Mouse (Mus musculus): ENCODE data around the gene Glra1. TPM values are rescaled to one million over a fixed set of nuclear protein-coding genes. Genes with fewer than 3 reads are reported as not detected.

Gene Glra1
- polyA plus RNA-seq, 1 experiment from 2014 or later: not detected

DNA sequence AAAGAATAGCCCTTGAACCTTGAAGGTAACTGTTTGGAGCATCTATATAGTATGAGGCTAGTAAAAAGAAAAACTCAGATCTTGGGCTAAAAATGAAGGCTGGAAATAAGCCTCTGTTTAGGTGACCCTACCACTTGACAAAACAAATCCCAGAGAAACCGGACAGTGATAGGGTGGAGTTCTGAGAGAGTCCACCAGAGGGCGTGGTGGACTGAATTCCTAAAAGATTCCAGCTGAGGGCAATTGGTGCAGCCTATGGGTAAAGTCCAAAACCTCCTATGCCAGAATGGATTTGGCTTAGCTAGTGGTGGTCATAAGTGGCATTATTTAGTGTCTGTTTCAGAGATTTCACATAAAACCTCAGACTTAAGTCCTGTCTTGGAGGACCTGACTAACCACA lies 36.9 kb downstream of the Glra1 start:
- H3K36me3 ChIP-seq (replicated peaks): no peaks in the 10 kb centered on the region
- 25% methylated on average over 2 of the region's 2 CpGs for WGBS
- DNase-seq (ENCODE audit: extremely low spot score, low spot score): peak; percentile 37

DNA sequence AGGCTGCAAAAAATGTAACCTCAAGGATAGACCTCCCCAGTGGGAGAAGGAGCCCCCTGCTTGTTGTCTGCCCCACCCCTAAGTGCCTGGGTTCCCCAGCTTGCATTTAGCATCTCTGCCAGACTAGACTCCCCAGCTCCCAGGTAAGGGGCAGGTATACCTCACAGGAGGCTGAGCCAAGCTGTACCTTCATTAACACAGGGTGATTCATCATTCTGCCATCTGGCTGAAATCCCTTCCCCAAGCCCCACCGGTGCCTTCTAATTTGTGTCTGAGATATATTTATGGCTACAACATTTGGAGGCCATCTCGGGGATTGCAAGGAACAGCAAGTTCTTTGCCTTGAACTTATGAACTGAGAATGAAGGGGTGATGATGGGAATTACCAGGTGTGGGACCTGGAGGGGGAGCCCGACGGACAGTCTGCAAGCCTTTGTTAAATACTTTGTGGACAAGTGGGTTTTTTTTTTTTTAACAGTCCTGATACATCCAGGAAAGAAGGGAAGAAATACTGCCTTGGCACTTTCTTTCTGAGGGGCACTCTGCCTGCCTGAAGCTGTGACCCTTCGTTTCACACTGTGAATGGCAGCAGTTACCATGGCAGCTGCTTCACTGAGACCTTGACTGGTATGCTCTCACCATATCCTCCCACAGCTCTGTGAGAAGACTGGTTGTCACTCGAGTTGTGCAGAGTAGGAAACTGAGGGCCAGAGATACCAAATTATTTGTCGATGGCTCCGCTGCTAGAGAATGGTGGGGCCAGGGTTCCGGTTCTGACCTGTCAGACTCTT lies 41.5 kb downstream of the Glra1 start:
- no peak for DNase-seq (ENCODE audit: extremely low spot score, low spot score)
- Histone ChIP-seq H3K27me3 (ENCODE audit: poor library complexity, severe bottlenecking) (no peaks in the 10 kb centered on the region), H3K9me3 (no peaks in the 10 kb centered on the region), H3K36me3 (replicated peaks) (no peaks in the 10 kb centered on the region), H3K4me3 (no peak overlapping the region), H3K27ac (no peak overlapping the region), H3K4me1 (peaks cover 4% of the 10 kb centered on the region; the same call in 1 of the 2 replicates)
- WGBS: 78% methylated on average over 9 of the region's 9 CpGs

More for the DNA sequence above, 36.9 kb downstream of the Glra1 start:
- Histone ChIP-seq H3K4me1 (peaks cover 4% of the 10 kb centered on the region; the same call in 1 of the 2 replicates), H3K27ac (no peak overlapping the region), H3K4me3 (no peak overlapping the region), H3K9me3 (no peaks in the 10 kb centered on the region), H3K27me3 (ENCODE audit: poor library complexity, severe bottlenecking) (no peaks in the 10 kb centered on the region)

DNA sequence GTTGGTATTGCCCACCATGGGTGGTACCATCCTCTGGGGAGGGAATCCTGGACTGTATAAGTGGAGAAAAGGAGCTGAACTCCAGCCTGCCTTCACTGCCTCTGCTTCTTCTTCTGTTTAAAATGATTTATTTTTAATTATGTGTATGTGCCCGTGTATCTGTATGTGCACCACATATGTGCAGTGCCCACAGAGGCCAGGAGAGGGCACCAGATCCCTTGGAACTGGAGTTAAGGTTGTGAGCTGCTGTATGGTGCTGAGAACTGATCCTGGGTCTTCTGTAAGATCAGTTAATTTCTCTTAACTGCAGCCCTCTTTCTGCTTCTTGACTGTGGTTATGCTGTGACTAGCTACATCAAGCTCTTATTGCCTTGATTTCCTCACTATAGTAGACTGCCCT lies 62.3 kb downstream of the Glra1 start:
- H3K9me3 ChIP-seq: 0 out of 2 replicates have a peak, but pooled peaks cover 4% of the 10 kb centered on the region
- H3K4me3 ChIP-seq: no peak overlapping the region
- no peaks in the 10 kb centered on the region for H3K4me1 ChIP-seq
- DNase-seq (ENCODE audit: extremely low spot score, low spot score): no peak
- no peaks in the 10 kb centered on the region for H3K36me3 ChIP-seq (replicated peaks)
- 88% methylated on average over 1 of the region's 1 CpGs for WGBS
- no peaks in the 10 kb centered on the region for H3K27me3 ChIP-seq (ENCODE audit: poor library complexity, severe bottlenecking)
- H3K27ac ChIP-seq: no peak overlapping the region

DNA sequence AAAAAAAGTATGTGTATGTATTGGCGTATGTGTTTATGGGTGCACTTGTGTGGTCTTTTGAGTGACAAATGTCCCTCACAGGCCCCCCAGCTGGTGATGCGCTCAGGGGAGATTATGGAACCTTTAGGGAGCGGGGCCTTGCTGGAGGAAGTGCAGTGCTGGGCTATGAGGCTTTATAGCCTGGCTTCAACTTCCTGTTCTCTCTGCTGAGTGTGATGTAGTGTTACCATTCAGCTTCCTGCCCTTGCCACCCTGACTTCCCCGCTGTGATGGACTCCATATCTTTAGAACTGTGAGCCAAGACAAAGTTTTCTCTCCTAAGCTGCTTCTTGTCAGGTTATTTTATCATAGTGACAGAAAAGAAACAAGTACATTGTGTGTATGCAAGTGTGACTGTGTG lies 65.3 kb downstream of the Glra1 start:
- DNase-seq (ENCODE audit: extremely low spot score, low spot score): no peak
- no peak overlapping the region for H3K4me3 ChIP-seq
- 70% methylated on average over 4 of the region's 4 CpGs for WGBS

DNA sequence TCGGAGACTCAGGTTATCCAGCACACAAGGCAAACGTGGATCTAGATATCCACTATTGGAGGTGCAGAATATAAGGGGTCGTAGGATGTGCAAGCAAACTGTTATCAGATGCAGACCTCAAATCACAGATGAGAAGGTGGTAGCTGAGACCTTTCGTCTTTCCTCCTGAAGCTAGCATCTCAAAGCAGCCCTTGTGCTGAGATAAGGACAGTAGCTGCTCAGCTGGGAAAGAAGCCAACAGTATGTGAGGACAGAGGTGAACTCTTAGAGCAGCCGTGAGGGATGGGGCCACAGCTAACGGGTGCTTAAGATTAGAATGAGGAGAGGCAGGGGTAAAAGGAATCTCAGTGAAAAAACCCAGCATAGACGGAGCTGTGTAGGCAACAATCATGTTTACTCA lies 65.9 kb downstream of the Glra1 start:
- no peaks in the 10 kb centered on the region for H3K27me3 ChIP-seq (ENCODE audit: poor library complexity, severe bottlenecking)

More for the DNA sequence above, 65.3 kb downstream of the Glra1 start:
- Histone ChIP-seq H3K27me3 (ENCODE audit: poor library complexity, severe bottlenecking) (no peaks in the 10 kb centered on the region), H3K9me3 (0 out of 2 replicates have a peak, but pooled peaks cover 4% of the 10 kb centered on the region), H3K36me3 (replicated peaks) (no peaks in the 10 kb centered on the region), H3K27ac (no peak overlapping the region), H3K4me1 (no peaks in the 10 kb centered on the region)

DNA sequence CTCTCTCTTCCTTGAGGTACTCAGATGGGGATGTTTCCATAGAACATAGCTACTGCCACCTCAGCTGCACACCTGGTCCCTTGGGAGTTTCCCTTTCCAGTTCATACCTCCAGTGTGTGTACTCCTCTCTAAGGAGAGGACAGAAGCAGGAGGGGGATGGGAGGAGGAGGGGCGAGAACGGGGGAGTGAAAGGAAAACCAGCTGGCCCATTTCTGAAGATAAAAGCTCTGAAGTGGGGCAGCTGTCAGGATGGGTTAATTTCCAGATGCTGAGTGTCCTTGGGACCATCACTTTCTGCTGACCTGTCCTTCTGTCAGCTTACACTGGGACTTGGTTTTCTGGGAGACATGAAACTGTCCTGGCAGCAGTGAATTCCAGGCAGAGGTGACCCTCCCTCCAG lies 73.2 kb downstream of the Glra1 start:
- H3K4me3 ChIP-seq: no peak overlapping the region
- no peak for DNase-seq (ENCODE audit: extremely low spot score, low spot score)
- H3K27me3 ChIP-seq (ENCODE audit: poor library complexity, severe bottlenecking): no peaks in the 10 kb centered on the region
- no peak overlapping the region for H3K27ac ChIP-seq
- H3K4me1 ChIP-seq: no peaks in the 10 kb centered on the region
- no peaks in the 10 kb centered on the region for H3K36me3 ChIP-seq (replicated peaks)
- 83% methylated on average over 2 of the region's 2 CpGs for WGBS
- H3K9me3 ChIP-seq: no peaks in the 10 kb centered on the region

More for the DNA sequence above, 65.9 kb downstream of the Glra1 start:
- no peak for DNase-seq (ENCODE audit: extremely low spot score, low spot score)
- Histone ChIP-seq H3K4me1 (no peaks in the 10 kb centered on the region), H3K36me3 (replicated peaks) (no peaks in the 10 kb centered on the region), H3K4me3 (no peak overlapping the region), H3K9me3 (0 out of 2 replicates have a peak, but pooled peaks cover 4% of the 10 kb centered on the region), H3K27ac (no peak overlapping the region)
- 68% methylated on average over 7 of the region's 7 CpGs for WGBS

DNA sequence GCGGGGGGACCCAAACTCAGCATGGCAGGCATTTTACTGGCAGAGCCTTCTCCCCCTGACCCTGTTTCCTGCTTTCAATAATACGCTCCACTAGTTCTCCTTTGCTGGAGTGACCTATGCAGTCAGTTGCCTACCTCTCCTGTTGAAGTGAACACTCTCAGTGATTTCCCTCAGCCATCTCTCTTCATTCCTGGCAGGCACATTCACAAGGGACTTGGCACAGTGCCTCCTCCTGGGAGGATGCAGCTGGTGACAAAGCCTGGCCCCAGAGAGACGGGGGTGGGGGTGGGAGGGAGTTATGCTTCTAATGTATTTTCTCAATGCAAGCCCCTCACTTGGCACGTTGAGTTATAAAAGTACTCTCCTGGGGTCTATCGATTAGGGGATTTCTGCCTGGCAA lies 74.6 kb downstream of the Glra1 start:
- DNase-seq (ENCODE audit: extremely low spot score, low spot score): no peak
- H3K4me1 ChIP-seq: no peaks in the 10 kb centered on the region
- H3K4me3 ChIP-seq: no peak overlapping the region
- no peaks in the 10 kb centered on the region for H3K27me3 ChIP-seq (ENCODE audit: poor library complexity, severe bottlenecking)
- H3K27ac ChIP-seq: no peak overlapping the region
- no peaks in the 10 kb centered on the region for H3K9me3 ChIP-seq
- WGBS: 83% methylated on average over 5 of the region's 5 CpGs
- no peaks in the 10 kb centered on the region for H3K36me3 ChIP-seq (replicated peaks)

DNA sequence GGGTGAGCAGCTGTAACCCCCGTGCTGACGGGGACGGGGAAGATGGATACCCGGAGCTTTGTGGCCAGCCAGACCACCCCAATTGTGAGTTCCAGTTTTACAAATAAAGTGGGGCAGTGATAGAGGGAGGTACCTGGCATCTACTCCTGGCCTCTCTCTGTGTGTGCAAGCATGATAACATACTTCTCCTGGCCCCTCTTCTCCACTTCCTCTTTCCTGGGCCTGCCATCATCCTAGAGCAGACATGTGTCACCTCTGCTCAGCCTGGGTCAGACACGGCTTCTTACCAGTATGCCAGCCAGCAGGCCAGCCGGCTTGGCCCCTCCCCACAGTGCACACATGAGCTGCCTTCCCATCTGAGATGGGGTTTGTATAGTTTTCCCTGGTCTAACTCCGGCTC lies 77.3 kb downstream of the Glra1 start:
- whole genome bisulfite sequencing: 86% methylated on average over 7 of the region's 7 CpGs
- Histone ChIP-seq H3K4me3 (no peak overlapping the region), H3K36me3 (replicated peaks) (no peaks in the 10 kb centered on the region), H3K27ac (no peak overlapping the region), H3K9me3 (no peaks in the 10 kb centered on the region), H3K4me1 (no peaks in the 10 kb centered on the region), H3K27me3 (ENCODE audit: poor library complexity, severe bottlenecking) (no peaks in the 10 kb centered on the region)
- DNase-seq (ENCODE audit: extremely low spot score, low spot score): no peak

DNA sequence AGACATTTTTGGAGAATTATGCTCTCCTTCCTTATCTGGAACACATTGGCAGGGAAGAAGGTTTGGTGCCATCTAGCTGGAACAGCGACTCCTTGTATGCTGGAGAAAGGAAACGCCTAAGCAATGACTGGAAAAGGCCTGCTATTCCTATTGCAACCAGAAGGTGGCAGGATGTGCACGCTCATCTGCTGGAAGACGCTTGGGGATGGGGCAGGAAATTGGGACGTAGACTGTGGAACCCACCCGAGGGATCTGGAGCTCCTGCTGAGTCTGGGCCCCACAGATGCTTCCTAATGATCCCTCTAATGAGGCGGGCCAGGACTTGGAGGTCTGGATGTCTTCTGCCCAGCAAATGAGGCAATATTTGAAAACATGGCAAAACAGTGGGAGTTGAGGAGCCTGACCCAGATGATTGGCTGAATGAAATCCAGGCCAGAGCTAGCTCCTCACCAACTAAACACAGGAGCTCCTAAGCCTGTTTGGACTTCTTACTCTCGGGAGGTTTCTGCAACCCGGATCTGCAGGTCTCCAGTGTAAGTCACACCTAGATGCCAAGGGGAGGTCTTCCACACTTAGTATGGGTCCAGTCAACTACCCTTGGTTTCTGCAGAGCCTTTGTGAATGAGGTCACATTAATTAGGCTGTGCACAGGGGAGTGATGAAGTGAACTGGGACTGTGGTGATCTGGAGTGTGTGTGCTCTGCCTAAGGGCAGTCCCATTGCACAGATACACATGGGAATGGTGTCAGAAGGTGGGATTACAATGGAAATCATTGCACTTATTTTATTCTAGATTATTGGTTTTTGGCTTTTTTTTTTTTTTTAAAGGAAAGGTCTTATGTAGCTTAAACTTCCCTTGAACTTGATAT lies 89.0 kb downstream of the Glra1 start:
- no peak overlapping the region for H3K4me3 ChIP-seq
- peaks cover 5% of the 10 kb centered on the region; the same call in 1 of the 2 replicates for H3K4me1 ChIP-seq
- H3K9me3 ChIP-seq: no peaks in the 10 kb centered on the region
- no peak overlapping the region for H3K27ac ChIP-seq
- peak; percentile 70 for DNase-seq (ENCODE audit: extremely low spot score, low spot score)
- no peaks in the 10 kb centered on the region for H3K27me3 ChIP-seq (ENCODE audit: poor library complexity, severe bottlenecking)
- 8% methylated on average over 9 of the region's 9 CpGs for WGBS
- H3K36me3 ChIP-seq (replicated peaks): no peaks in the 10 kb centered on the region

DNA sequence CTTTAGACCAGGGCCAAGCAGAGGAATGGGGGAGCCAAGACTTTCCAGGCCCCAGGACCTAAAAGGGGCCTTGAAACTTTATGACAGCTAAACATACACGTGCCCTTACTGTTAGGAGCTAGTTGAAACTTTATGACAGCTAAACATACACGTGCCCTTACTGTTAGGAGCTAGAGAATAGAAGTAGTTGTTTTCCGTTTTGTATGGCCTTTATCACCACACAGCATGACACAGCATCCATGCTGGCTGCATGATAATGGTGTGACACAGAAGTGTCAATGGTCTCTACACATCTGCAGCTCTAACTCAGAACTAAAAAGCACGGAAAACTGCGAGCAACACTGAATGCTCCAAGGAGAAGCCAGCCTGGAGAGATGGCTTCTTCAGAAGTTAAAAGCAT lies 90.3 kb downstream of the Glra1 start:
- Histone ChIP-seq H3K36me3 (replicated peaks) (no peaks in the 10 kb centered on the region), H3K4me3 (no peak overlapping the region), H3K9me3 (no peaks in the 10 kb centered on the region), H3K27me3 (ENCODE audit: poor library complexity, severe bottlenecking) (no peaks in the 10 kb centered on the region), H3K4me1 (peaks cover 5% of the 10 kb centered on the region; the same call in 1 of the 2 replicates), H3K27ac (no peak overlapping the region)
- WGBS: 76% methylated on average over 5 of the region's 5 CpGs
- no peak for DNase-seq (ENCODE audit: extremely low spot score, low spot score)

DNA sequence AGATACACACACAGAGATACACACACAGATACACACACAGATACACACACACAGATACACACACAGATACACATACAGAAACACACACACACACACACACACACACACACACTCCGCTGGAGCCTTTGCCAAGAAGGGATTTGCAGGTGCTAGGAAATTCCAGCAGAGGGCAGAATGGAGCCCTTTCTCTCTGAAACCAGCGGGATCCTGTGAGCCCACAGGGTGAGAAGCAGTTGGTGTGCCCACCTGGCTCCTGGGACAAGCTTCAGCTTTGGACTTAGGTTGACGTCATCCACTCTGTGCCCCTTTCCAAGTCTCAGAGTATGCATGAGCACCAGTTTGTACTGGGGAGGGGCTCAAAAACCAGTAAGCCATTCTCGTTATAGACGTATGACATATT lies 96.6 kb downstream of the Glra1 start:
- Histone ChIP-seq H3K9me3 (no peaks in the 10 kb centered on the region), H3K4me1 (no peaks in the 10 kb centered on the region), H3K27me3 (ENCODE audit: poor library complexity, severe bottlenecking) (no peaks in the 10 kb centered on the region), H3K27ac (no peak overlapping the region), H3K36me3 (replicated peaks) (no peaks in the 10 kb centered on the region), H3K4me3 (no peak overlapping the region)
- DNase-seq (ENCODE audit: extremely low spot score, low spot score): no peak
- 57% methylated on average over 5 of the region's 5 CpGs for WGBS

DNA sequence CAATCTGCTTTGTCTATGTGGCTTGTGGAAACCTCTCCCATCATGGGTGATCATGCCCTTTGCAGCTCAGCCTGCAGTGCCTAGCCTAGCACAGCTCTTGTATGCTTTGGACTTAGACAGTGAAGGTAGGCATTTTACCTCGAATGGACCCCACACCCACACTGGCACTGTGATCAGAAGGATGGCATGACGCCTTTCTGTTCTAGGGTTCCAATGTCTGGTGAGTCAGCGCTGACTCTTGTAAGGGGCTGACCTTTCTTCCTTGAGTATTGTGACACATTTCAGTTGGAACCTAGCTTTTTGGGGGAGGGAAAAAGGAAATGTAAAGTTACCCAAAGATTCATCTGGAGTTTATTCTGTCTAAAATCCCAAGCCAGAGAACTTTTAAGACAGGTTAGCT lies 102.5 kb downstream of the Glra1 start:
- H3K27me3 ChIP-seq (ENCODE audit: poor library complexity, severe bottlenecking): no peaks in the 10 kb centered on the region
- H3K4me3 ChIP-seq: no peak overlapping the region
- no peak for DNase-seq (ENCODE audit: extremely low spot score, low spot score)
- peaks cover 34% of the 10 kb centered on the region for H3K36me3 ChIP-seq (replicated peaks)
- H3K27ac ChIP-seq: no peak overlapping the region
- 83% methylated on average over 3 of the region's 3 CpGs for WGBS
- H3K9me3 ChIP-seq: no peaks in the 10 kb centered on the region
- H3K4me1 ChIP-seq: no peaks in the 10 kb centered on the region

DNA sequence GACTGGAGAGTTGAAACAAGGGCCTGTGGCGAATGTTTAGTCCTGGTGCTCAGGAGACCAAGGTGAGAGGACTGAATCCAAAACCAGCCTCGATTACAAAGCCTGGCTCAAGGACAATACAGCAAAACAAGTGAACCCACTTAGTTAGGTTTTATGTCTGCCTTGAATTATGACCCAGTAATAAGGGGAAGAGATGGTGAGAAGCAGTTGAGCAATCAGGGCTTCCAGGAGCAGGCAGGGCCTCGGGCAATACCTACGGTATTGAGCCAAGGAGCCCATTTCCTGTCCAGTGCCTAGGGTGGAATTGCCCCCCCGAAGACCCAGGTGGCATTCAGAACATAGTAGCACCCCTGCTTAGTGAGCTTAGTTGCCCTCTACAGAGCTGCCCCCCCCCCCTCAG lies 105.1 kb downstream of the Glra1 start:
- H3K4me3 ChIP-seq: no peak overlapping the region
- H3K27ac ChIP-seq: no peak overlapping the region
- no peak for DNase-seq (ENCODE audit: extremely low spot score, low spot score)
- 87% methylated on average over 5 of the region's 5 CpGs for WGBS
- H3K9me3 ChIP-seq: no peaks in the 10 kb centered on the region
- no peaks in the 10 kb centered on the region for H3K4me1 ChIP-seq
- H3K36me3 ChIP-seq (replicated peaks): peaks cover 60% of the 10 kb centered on the region
- no peaks in the 10 kb centered on the region for H3K27me3 ChIP-seq (ENCODE audit: poor library complexity, severe bottlenecking)

All from forebrain, embryonic 10.5 days (tissue).